Mouse (Mus musculus): ENCODE measurements at regions not wholly inside any gene's neighbourhood (a gene's known extent, or its start where the extent isn't known, plus 50 kb on each side); places are given as distances from the start of the nearest gene placed in this dataset.

- TF ChIP-seq CTCF (IDR thresholded peaks at IDR 0.05; ENCODE audit: control insufficient read depth, insufficient read depth, insufficient replicate concordance, low read depth, low read length): no peak
- TF ChIP-seq POLR2A (IDR thresholded peaks at IDR 0.05; ENCODE audit: control insufficient read depth, low read depth, low read length): no peak
Observed at GRCm38 (mm10) chr15:92964131-92964530, 310.8 kb downstream of the Gxylt1 start.
